Mouse (Mus musculus) T-helper 1 cell (primary cell): ENCODE results near the gene Fbxw8.

Experiments
- in situ Hi-C: fragments of 300-600 bp; cut with MboI, MseI; formaldehyde crosslinking; loops from one replicate; pipeline ENCODE4 v1.15.1; 2025; ENCODE audit warnings: high pct_unique_total_duplicates

Fbxw8 gene

DNA sequence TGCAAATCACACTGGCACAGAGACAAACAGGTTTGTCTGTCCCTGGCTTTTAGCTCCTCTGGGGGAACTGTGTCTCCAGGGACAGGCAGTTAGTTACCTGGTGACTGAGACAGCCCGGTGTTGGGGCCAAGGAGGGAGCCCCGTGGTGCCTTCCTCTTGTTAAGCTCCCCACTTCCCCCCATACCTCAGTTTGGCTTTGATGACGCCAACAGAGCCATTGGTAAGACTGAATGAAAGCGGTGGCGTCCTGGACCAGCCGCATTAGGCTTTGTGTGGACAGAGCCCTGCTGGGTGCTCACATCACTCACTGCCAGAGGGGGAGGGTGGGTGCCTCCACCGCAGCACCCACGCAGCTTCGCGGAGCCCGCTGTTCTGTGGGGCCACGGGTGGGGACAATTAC lies 129.4 kb downstream of the Fbxw8 start:
- in situ Hi-C loops, result no loop called here

DNA sequence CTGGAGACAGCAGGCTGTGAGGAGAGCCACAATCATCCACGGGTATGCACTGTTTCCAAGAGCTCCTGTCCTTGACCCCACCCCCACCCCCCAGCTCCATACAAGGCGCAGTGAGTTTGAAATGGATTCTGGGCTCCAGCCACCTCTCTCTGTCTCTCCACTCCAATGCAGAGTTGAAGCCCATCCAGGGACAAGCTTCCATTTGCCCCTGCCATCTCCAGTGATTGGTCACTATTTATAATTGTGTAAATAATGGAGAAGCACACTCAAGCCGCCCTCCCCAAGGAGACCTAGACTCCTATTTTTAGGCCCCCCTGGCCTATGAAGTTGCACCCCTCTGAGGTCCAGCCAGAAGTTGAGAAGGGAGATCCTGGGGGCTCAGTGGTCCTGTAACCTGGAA lies 132.2 kb downstream of the Fbxw8 start:
- in situ Hi-C loops, result no loop called here

DNA sequence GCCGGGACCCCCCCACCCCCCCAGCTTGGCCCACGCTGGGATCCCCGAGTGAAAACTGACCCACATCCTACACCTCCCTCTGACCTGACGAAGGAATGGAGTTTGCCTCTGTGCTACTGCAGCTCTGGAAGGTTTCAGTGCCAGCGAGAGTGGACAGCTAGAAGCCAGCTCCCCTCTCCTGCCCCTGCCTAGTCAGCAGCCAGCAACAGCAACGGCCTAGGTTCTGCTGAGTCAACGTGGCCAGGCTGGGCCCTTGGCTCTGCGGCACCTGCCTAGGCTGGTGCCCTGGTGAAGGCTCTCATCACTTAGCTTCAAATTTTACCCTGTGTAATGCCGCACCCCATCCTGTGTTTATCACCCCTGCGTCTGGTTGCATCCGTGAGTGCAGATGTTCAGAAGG lies 135.4 kb downstream of the Fbxw8 start:
- in situ Hi-C loops, result no loop called here

DNA sequence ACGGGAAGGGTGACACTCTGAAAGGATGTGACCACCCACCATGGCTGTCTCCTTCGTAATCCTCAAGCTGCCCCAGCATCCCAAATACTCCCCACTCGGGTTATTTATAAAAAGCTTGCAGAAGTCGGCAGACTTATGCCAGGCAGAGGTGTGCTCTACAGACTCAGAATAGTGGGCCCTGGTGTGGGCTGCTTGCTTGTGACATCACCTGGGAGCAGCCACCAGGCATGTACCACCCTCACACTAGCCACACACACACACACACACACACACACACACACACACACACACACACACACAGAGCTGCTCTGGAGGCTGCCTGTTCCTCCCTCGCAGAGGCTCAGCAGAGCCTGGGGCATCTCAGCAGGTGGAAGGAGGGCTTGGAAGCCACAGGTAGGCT lies 137.7 kb downstream of the Fbxw8 start:
- in situ Hi-C loops, result no loop called here

DNA sequence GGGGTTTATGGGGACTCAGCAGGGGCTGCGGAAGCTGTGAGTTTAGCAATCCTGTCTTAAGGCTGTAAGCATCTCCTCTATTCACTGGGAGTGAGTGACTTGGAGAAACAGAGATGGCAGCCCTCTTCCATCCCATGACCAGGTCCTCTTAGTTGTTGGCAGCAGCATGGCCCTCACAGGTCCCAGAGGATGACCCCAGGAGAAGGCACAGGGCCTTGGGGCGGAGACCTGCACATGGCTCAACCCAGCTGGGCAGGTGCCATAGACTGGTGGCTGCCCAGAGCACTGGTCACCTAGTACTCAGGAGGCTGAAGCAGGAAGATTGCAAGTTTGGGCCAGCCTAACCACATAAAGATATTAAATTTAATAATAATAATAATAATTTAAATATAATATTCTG lies 139.6 kb downstream of the Fbxw8 start:
- in situ Hi-C loops, result no loop called here

DNA sequence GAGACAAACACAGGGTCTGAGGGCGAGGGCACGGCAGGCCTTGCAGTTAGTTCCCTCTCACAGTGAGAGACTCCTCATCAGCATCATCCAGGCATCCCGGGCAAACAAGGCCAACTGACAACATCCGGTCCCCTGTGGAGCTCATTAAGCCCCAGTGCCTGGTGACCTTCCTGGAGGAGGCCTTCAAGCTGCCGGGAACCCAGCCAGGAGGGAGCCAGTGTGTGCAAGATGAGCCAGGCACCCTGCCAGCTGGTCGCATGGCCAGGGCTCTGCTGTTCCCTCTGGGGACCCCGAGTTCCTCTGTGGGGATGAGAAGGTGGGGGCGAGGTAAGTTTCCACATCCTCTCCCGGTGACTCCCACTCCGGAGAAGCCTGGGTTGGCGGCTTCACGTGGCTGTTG lies 140.2 kb downstream of the Fbxw8 start:
- in situ Hi-C loops, result no loop called here
